Mouse (Mus musculus) adrenal gland, adult (tissue): ENCODE results near the gene Hc.

ENCODE experiments used
- DNase-seq, 2 experiments: peaks; one replicate each; pipeline ENCODE4 v3.0.0; 2022 to 2023; ENCODE audit warnings: low spot score in 1 of 2; ENCODE audit not compliant: inconsistent age in 2 of 2

The Hc gene

GRCm38 (mm10) chr2:34979459-34980011 lies 81.7 kb downstream of the Hc start:
- DNase-seq = peak; percentile 53 to 54

GRCm38 (mm10) chr2:34978226-34978625 lies 83.0 kb downstream of the Hc start:
- peak in 1 of 2 experiments; percentile 24 for DNase-seq

- no peak for DNase-seq
These were observed 84.1 kb downstream of the Hc start for GRCm38 (mm10) chr2:34976945-34977658.

GRCm38 (mm10) chr2:34976447-34976846 lies 84.8 kb downstream of the Hc start:
- DNase-seq = no peak

GRCm38 (mm10) chr2:34973087-34973486 lies 88.2 kb downstream of the Hc start:
- no peak for DNase-seq

GRCm38 (mm10) chr2:34971080-34971888 lies 90.0 kb downstream of the Hc start:
- DNase-seq = no peak

- DNase-seq = peak; percentile 69 to 92
These were observed 91.0 kb downstream of the Hc start for GRCm38 (mm10) chr2:34970092-34970750.

GRCm38 (mm10) chr2:34969166-34969565 lies 92.1 kb downstream of the Hc start:
- DNase-seq = no peak

GRCm38 (mm10) chr2:34966243-34966934 lies 94.8 kb downstream of the Hc start:
- no peak for DNase-seq

GRCm38 (mm10) chr2:34965806-34966205 lies 95.4 kb downstream of the Hc start:
- no peak for DNase-seq

- peak in 1 of 2 experiments; percentile 46 for DNase-seq
These were observed 95.9 kb downstream of the Hc start for GRCm38 (mm10) chr2:34965293-34965692.

- DNase-seq = no peak
These were observed 96.6 kb downstream of the Hc start for GRCm38 (mm10) chr2:34964651-34965050.

- DNase-seq = no peak
These were observed 97.0 kb downstream of the Hc start for GRCm38 (mm10) chr2:34964230-34964629.

GRCm38 (mm10) chr2:34963371-34963956 lies 97.8 kb downstream of the Hc start:
- peak; percentile 20 to 60 for DNase-seq

- peak in 1 of 2 experiments; percentile 44 for DNase-seq
These were observed 98.3 kb downstream of the Hc start for GRCm38 (mm10) chr2:34962893-34963292.

- no peak for DNase-seq
These were observed 99.0 kb downstream of the Hc start for GRCm38 (mm10) chr2:34962211-34962610.

GRCm38 (mm10) chr2:34961481-34962036 lies 99.7 kb downstream of the Hc start, which contains the start of gene Traf1:
TSS of gene Traf1 (minus strand) at chr2:34961772.
- DNase-seq = peak; percentile 60 to 81

GRCm38 (mm10) chr2:34960966-34961365 lies 100.3 kb downstream of the Hc start:
- DNase-seq = no peak

- DNase-seq = no peak
These were observed 100.8 kb downstream of the Hc start for GRCm38 (mm10) chr2:34960466-34960865.

GRCm38 (mm10) chr2:34958582-34958981 lies 102.7 kb downstream of the Hc start:
- DNase-seq = peak in 1 of 2 experiments; percentile 43
